Mouse (Mus musculus) thymus, postnatal 4 days (tissue): ENCODE data around the gene Sox15.
A peak's percentile ranks its signal among the peaks of the same experiment; 100 is the strongest.
"Not testable (repeated sequence)": the region's sequence is repeated elsewhere in the genome, so short reads cannot be mapped to it uniquely, and the experiment has no call there.

Experiments used
- DNase-seq: peaks from one replicate; pipeline ENCODE4 v3.0.0; 2021

Gene Sox15

GRCm38 (mm10) chr11:69681314-69682208 is 26.4 kb downstream of the Sox15 start, which contains the start of gene Senp3:
Senp3 (minus strand) TSS chr11:69682084.
- peak; percentile 98 for DNase-seq

- peak; percentile 34 for DNase-seq
Measured at GRCm38 (mm10) chr11:69682209-69682839, 27.2 kb downstream of the Sox15 start.

- peak; percentile 93 for DNase-seq
Measured at GRCm38 (mm10) chr11:69682840-69683533, 27.9 kb downstream of the Sox15 start.

- DNase-seq: no peak
Measured at GRCm38 (mm10) chr11:69683576-69683975, 28.5 kb downstream of the Sox15 start.

GRCm38 (mm10) chr11:69684128-69684745 is 29.1 kb downstream of the Sox15 start:
- DNase-seq: no peak

- no peak for DNase-seq
Measured at GRCm38 (mm10) chr11:69684936-69685335, 29.8 kb downstream of the Sox15 start.

GRCm38 (mm10) chr11:69685526-69686148 is 30.5 kb downstream of the Sox15 start, which contains the start of gene Tnfsf13:
Tnfsf13 (minus strand) TSS chr11:69685784.
- DNase-seq: no peak

GRCm38 (mm10) chr11:69686377-69686776 is 31.3 kb downstream of the Sox15 start:
- DNase-seq: no peak

GRCm38 (mm10) chr11:69687061-69687460 is 31.9 kb downstream of the Sox15 start:
- DNase-seq: no peak

- DNase-seq: no peak
Measured at GRCm38 (mm10) chr11:69689891-69690290, 34.8 kb downstream of the Sox15 start.

GRCm38 (mm10) chr11:69692196-69692811 is 37.2 kb downstream of the Sox15 start:
- no peak for DNase-seq

- no peak for DNase-seq
Measured at GRCm38 (mm10) chr11:69692863-69693262, 37.7 kb downstream of the Sox15 start.

- no peak for DNase-seq
Measured at GRCm38 (mm10) chr11:69693421-69693965, 38.4 kb downstream of the Sox15 start.

GRCm38 (mm10) chr11:69695046-69695360 is 39.9 kb downstream of the Sox15 start:
- no peak for DNase-seq

- DNase-seq: peak; percentile 25
Measured at GRCm38 (mm10) chr11:69695361-69696181, 40.5 kb downstream of the Sox15 start, which contains the start of the genes Tnfsf12 and Tnfsfm13. Tnfsf12 (minus strand) TSS chr11:69695849. Tnfsfm13 (minus strand) TSS chr11:69696098.

- DNase-seq: no peak
Measured at GRCm38 (mm10) chr11:69697396-69697795, 42.3 kb downstream of the Sox15 start.

GRCm38 (mm10) chr11:69698574-69698973 is 43.5 kb downstream of the Sox15 start:
- DNase-seq: no peak

- no peak for DNase-seq
Measured at GRCm38 (mm10) chr11:69699595-69699994, 44.5 kb downstream of the Sox15 start.

- DNase-seq: not testable (repeated sequence)
Measured at GRCm38 (mm10) chr11:69702886-69703285, 47.8 kb downstream of the Sox15 start.

- DNase-seq: not testable (repeated sequence)
Measured at GRCm38 (mm10) chr11:69703381-69703780, 48.3 kb downstream of the Sox15 start.
